Mouse (Mus musculus) cortical plate, adult 2 months (tissue): ENCODE results near the gene Rhof.

Experiments used
- CTCF ChIP-seq: fragments of 200-500 bp; IDR thresholded peaks from 2 replicates; pipeline ENCODE4 v1.5.1; 2011; ENCODE audit warnings: mild to moderate bottlenecking, control low read depth, low read length; ENCODE audit not compliant: insufficient read depth; ENCODE audit errors: extremely low read depth
- POLR2A ChIP-seq: fragments of 200-500 bp; IDR thresholded peaks from 2 replicates; pipeline ENCODE4 v1.6.1; 2011; ENCODE audit warnings: mild to moderate bottlenecking, low read length, control low read depth; ENCODE audit not compliant: insufficient read depth; ENCODE audit errors: extremely low read depth

DNA sequence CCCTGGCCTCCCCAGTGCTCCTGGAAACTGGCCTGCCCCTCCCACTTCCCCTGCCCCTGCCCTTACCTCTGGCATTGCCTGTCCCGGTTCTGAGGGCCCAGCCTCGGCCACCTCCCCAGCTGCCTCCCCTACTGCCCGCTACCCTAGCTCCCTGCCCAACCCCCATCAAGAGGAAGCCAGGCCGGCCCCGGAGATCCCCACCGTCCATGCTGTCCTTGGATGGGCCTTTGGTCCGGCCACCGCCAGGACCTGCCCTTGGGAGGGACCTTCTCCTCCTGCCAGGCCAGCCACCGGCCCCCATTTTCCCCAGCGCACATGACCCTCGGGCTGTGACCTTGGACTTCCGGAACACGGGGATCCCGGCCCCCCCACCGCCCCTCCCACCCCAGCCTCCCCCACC is 27.8 kb upstream of the Rhof start:
- TF ChIP-seq POLR2A (no peak), CTCF (no peak)
